Mouse (Mus musculus) myocyte (in vitro differentiated cells): Measurements from ENCODE around the gene Clec16a.

Experiments
- POLR2A ChIP-seq: IDR thresholded peaks from one replicate; pipeline ENCODE4 v1.6.1; 2011; ENCODE audit warnings: low read depth, mild to moderate bottlenecking, control low read depth, moderate library complexity; ENCODE audit not compliant: insufficient read length
- POLR2AphosphoS2 ChIP-seq: IDR thresholded peaks from one replicate; pipeline ENCODE4 v1.6.1; 2011; ENCODE audit warnings: low read depth, control low read depth; ENCODE audit not compliant: insufficient read length
- TCF3 ChIP-seq: IDR thresholded peaks from one replicate; pipeline ENCODE4 v1.6.1; 2011; ENCODE audit warnings: low read depth, control low read depth; ENCODE audit not compliant: insufficient read length

GRCm38 (mm10) chr16:10783451-10783850, 238.3 kb downstream of the Clec16a start:
- no peak for TF ChIP-seq TCF3
- no peak for TF ChIP-seq POLR2A
- TF ChIP-seq POLR2AphosphoS2 = no peak
